Mouse (Mus musculus): ENCODE data around the gene Pdxdc1. TPM values are rescaled to one million over a fixed set of nuclear protein-coding genes. Genes with fewer than 3 reads are reported as not detected.
"Not testable (repeated sequence)": the region's sequence is repeated elsewhere in the genome, so short reads cannot be mapped to it uniquely, and the experiment has no call there.

Pdxdc1 gene
- polyA plus RNA-seq, 1 experiment from 2014 or later = 66.1 TPM

GRCm38 (mm10) chr16:13867406-13867805 is 35.5 kb downstream of the Pdxdc1 start:
- H3K9ac ChIP-seq (replicated peaks; ENCODE audit: low read depth, low read length) = 0 out of 2 replicates have a peak overlapping the region, but pooled peaks have one; percentile 58
- ATAC-seq (ENCODE audit: low read depth) = peak; percentile 82; the same call in 1 of the 2 replicates
- peak overlapping the region; percentile 22 for H3K4me3 ChIP-seq (ENCODE audit: low read depth, low read length)
- H3K27ac ChIP-seq (ENCODE audit: low read depth, low read length) = peak overlapping the region; percentile 18; the same call in 1 of the 2 replicates
- not testable (repeated sequence) for H3K27me3 ChIP-seq (ENCODE audit: control insufficient read depth, insufficient read depth, low read length); H3K36me3 ChIP-seq (ENCODE audit: control insufficient read depth, insufficient read depth, low read length); H3K9me3 ChIP-seq (ENCODE audit: control insufficient read depth, low read length); H3K4me1 ChIP-seq (ENCODE audit: control insufficient read depth, insufficient read depth, low read length)
- H3K4me2 ChIP-seq (ENCODE audit: low read depth, low read length) = peak overlapping the region; percentile 46; the same call in 1 of the 2 replicates
- WGBS = 12% methylated on average over 5 of the region's 5 CpGs

GRCm38 (mm10) chr16:13866616-13867015 is 36.3 kb downstream of the Pdxdc1 start:
- H3K4me2 ChIP-seq (ENCODE audit: low read depth, low read length) = no peak overlapping the region
- no peak overlapping the region for H3K9ac ChIP-seq (replicated peaks; ENCODE audit: low read depth, low read length)
- no peaks in the 10 kb centered on the region for H3K4me1 ChIP-seq (ENCODE audit: control insufficient read depth, insufficient read depth, low read length)
- H3K27me3 ChIP-seq (ENCODE audit: control insufficient read depth, insufficient read depth, low read length) = no peaks in the 10 kb centered on the region
- H3K9me3 ChIP-seq (ENCODE audit: control insufficient read depth, low read length) = no peaks in the 10 kb centered on the region
- no peak overlapping the region for H3K27ac ChIP-seq (ENCODE audit: low read depth, low read length)
- H3K36me3 ChIP-seq (ENCODE audit: control insufficient read depth, insufficient read depth, low read length) = peaks cover 4% of the 10 kb centered on the region; the same call in 1 of the 2 replicates
- 84% methylated on average over 5 of the region's 5 CpGs for WGBS
- H3K4me3 ChIP-seq (ENCODE audit: low read depth, low read length) = no peak overlapping the region
- ATAC-seq (ENCODE audit: low read depth) = no peak

- Histone ChIP-seq H3K4me3 (ENCODE audit: low read depth, low read length) (no peak overlapping the region), H3K36me3 (ENCODE audit: control insufficient read depth, insufficient read depth, low read length) (peaks cover 4% of the 10 kb centered on the region; the same call in 1 of the 2 replicates), H3K4me1 (ENCODE audit: control insufficient read depth, insufficient read depth, low read length) (no peaks in the 10 kb centered on the region), H3K9ac (replicated peaks; ENCODE audit: low read depth, low read length) (no peak overlapping the region), H3K4me2 (ENCODE audit: low read depth, low read length) (no peak overlapping the region), H3K27me3 (ENCODE audit: control insufficient read depth, insufficient read depth, low read length) (no peaks in the 10 kb centered on the region), H3K27ac (ENCODE audit: low read depth, low read length) (no peak overlapping the region), H3K9me3 (ENCODE audit: control insufficient read depth, low read length) (no peaks in the 10 kb centered on the region)
- WGBS = 84% methylated on average over 4 of the region's 4 CpGs
- ATAC-seq (ENCODE audit: low read depth) = no peak
Observed at GRCm38 (mm10) chr16:13866076-13866475, 36.9 kb downstream of the Pdxdc1 start.

- Histone ChIP-seq H3K27me3 (ENCODE audit: control insufficient read depth, insufficient read depth, low read length) (no peaks in the 10 kb centered on the region), H3K4me2 (ENCODE audit: low read depth, low read length) (no peak overlapping the region), H3K36me3 (ENCODE audit: control insufficient read depth, insufficient read depth, low read length) (peaks cover 14% of the 10 kb centered on the region), H3K9me3 (ENCODE audit: control insufficient read depth, low read length) (no peaks in the 10 kb centered on the region), H3K4me3 (ENCODE audit: low read depth, low read length) (no peak overlapping the region), H3K4me1 (ENCODE audit: control insufficient read depth, insufficient read depth, low read length) (no peaks in the 10 kb centered on the region), H3K27ac (ENCODE audit: low read depth, low read length) (no peak overlapping the region), H3K9ac (replicated peaks; ENCODE audit: low read depth, low read length) (no peak overlapping the region)
- ATAC-seq (ENCODE audit: low read depth) = no peak
- 98% methylated on average over 4 of the region's 4 CpGs for WGBS
Observed at GRCm38 (mm10) chr16:13853886-13854285, 49.0 kb downstream of the Pdxdc1 start.

- 94% methylated on average over 4 of the region's 4 CpGs for WGBS
Observed at GRCm38 (mm10) chr16:13851446-13851845, 51.5 kb downstream of the Pdxdc1 start.

GRCm38 (mm10) chr16:13848310-13848709 is 54.6 kb downstream of the Pdxdc1 start:
- Histone ChIP-seq H3K9ac (replicated peaks; ENCODE audit: low read depth, low read length) (no peak overlapping the region), H3K4me1 (ENCODE audit: control insufficient read depth, insufficient read depth, low read length) (no peaks in the 10 kb centered on the region), H3K27ac (ENCODE audit: low read depth, low read length) (no peak overlapping the region), H3K9me3 (ENCODE audit: control insufficient read depth, low read length) (no peaks in the 10 kb centered on the region), H3K4me3 (ENCODE audit: low read depth, low read length) (no peak overlapping the region), H3K27me3 (ENCODE audit: control insufficient read depth, insufficient read depth, low read length) (no peaks in the 10 kb centered on the region), H3K36me3 (ENCODE audit: control insufficient read depth, insufficient read depth, low read length) (peaks cover 14% of the 10 kb centered on the region), H3K4me2 (ENCODE audit: low read depth, low read length) (no peak overlapping the region)
- WGBS = 81% methylated on average over 2 of the region's 2 CpGs
- ATAC-seq (ENCODE audit: low read depth) = no peak

More at GRCm38 (mm10) chr16:13851446-13851845, 51.5 kb downstream of the Pdxdc1 start:
- no peak overlapping the region for H3K9ac ChIP-seq (replicated peaks; ENCODE audit: low read depth, low read length)
- H3K4me1 ChIP-seq (ENCODE audit: control insufficient read depth, insufficient read depth, low read length) = no peaks in the 10 kb centered on the region
- H3K4me3 ChIP-seq (ENCODE audit: low read depth, low read length) = no peak overlapping the region
- no peaks in the 10 kb centered on the region for H3K9me3 ChIP-seq (ENCODE audit: control insufficient read depth, low read length)
- ATAC-seq (ENCODE audit: low read depth) = no peak
- no peak overlapping the region for H3K4me2 ChIP-seq (ENCODE audit: low read depth, low read length)
- no peak overlapping the region for H3K27ac ChIP-seq (ENCODE audit: low read depth, low read length)
- H3K36me3 ChIP-seq (ENCODE audit: control insufficient read depth, insufficient read depth, low read length) = peaks cover 7% of the 10 kb centered on the region; the same call in 1 of the 2 replicates
- H3K27me3 ChIP-seq (ENCODE audit: control insufficient read depth, insufficient read depth, low read length) = no peaks in the 10 kb centered on the region

- H3K4me3 ChIP-seq (ENCODE audit: low read depth, low read length) = no peak overlapping the region
- H3K4me2 ChIP-seq (ENCODE audit: low read depth, low read length) = no peak overlapping the region
- ATAC-seq (ENCODE audit: low read depth) = no peak
- 93% methylated on average over 1 of the region's 1 CpGs for WGBS
- H3K9ac ChIP-seq (replicated peaks; ENCODE audit: low read depth, low read length) = no peak overlapping the region
- no peak overlapping the region for H3K27ac ChIP-seq (ENCODE audit: low read depth, low read length)
- H3K4me1 ChIP-seq (ENCODE audit: control insufficient read depth, insufficient read depth, low read length) = no peaks in the 10 kb centered on the region
- no peaks in the 10 kb centered on the region for H3K27me3 ChIP-seq (ENCODE audit: control insufficient read depth, insufficient read depth, low read length)
- H3K9me3 ChIP-seq (ENCODE audit: control insufficient read depth, low read length) = no peaks in the 10 kb centered on the region
- H3K36me3 ChIP-seq (ENCODE audit: control insufficient read depth, insufficient read depth, low read length) = peaks cover 17% of the 10 kb centered on the region
Observed at GRCm38 (mm10) chr16:13846675-13847074, 56.3 kb downstream of the Pdxdc1 start.

GRCm38 (mm10) chr16:13845031-13845430 is 57.9 kb downstream of the Pdxdc1 start:
- Histone ChIP-seq H3K4me3 (ENCODE audit: low read depth, low read length) (no peak overlapping the region), H3K4me1 (ENCODE audit: control insufficient read depth, insufficient read depth, low read length) (no peaks in the 10 kb centered on the region), H3K27me3 (ENCODE audit: control insufficient read depth, insufficient read depth, low read length) (no peaks in the 10 kb centered on the region), H3K9me3 (ENCODE audit: control insufficient read depth, low read length) (no peaks in the 10 kb centered on the region), H3K4me2 (ENCODE audit: low read depth, low read length) (no peak overlapping the region), H3K27ac (ENCODE audit: low read depth, low read length) (no peak overlapping the region), H3K9ac (replicated peaks; ENCODE audit: low read depth, low read length) (no peak overlapping the region), H3K36me3 (ENCODE audit: control insufficient read depth, insufficient read depth, low read length) (peaks cover 17% of the 10 kb centered on the region)
- no peak for ATAC-seq (ENCODE audit: low read depth)
- WGBS = 93% methylated on average over 5 of the region's 5 CpGs

GRCm38 (mm10) chr16:13840956-13841355 is 62.0 kb downstream of the Pdxdc1 start:
- H3K27me3 ChIP-seq (ENCODE audit: control insufficient read depth, insufficient read depth, low read length) = no peaks in the 10 kb centered on the region
- ATAC-seq (ENCODE audit: low read depth) = no peak
- no peaks in the 10 kb centered on the region for H3K9me3 ChIP-seq (ENCODE audit: control insufficient read depth, low read length)
- no peaks in the 10 kb centered on the region for H3K4me1 ChIP-seq (ENCODE audit: control insufficient read depth, insufficient read depth, low read length)
- H3K4me3 ChIP-seq (ENCODE audit: low read depth, low read length) = no peak overlapping the region
- H3K4me2 ChIP-seq (ENCODE audit: low read depth, low read length) = no peak overlapping the region
- H3K27ac ChIP-seq (ENCODE audit: low read depth, low read length) = no peak overlapping the region
- H3K9ac ChIP-seq (replicated peaks; ENCODE audit: low read depth, low read length) = no peak overlapping the region
- peaks cover 48% of the 10 kb centered on the region for H3K36me3 ChIP-seq (ENCODE audit: control insufficient read depth, insufficient read depth, low read length)
- WGBS = 95% methylated on average over 3 of the region's 3 CpGs

All from neural tube, embryonic 14.5 days (tissue).